Mouse (Mus musculus): ENCODE data around the gene Ptpdc1.
A peak's percentile ranks its signal among the peaks of the same experiment; 100 is the strongest.

Gene Ptpdc1

GRCm38 (mm10) chr13:48655637-48656036 lies 30.2 kb upstream of the Ptpdc1 start:
- DNase-seq (ENCODE audit: low read depth, low spot score): peak; percentile 73

- peak; percentile 61 for DNase-seq (ENCODE audit: low read depth, low spot score)
Measured at GRCm38 (mm10) chr13:48653788-48654770, 28.6 kb upstream of the Ptpdc1 start.

GRCm38 (mm10) chr13:48651132-48652065 lies 25.9 kb upstream of the Ptpdc1 start:
- no peak for DNase-seq (ENCODE audit: low read depth, low spot score)

- DNase-seq (ENCODE audit: low read depth, low spot score): no peak
Measured at GRCm38 (mm10) chr13:48650615-48651014, 25.2 kb upstream of the Ptpdc1 start.

GRCm38 (mm10) chr13:48646696-48647095 lies 21.2 kb upstream of the Ptpdc1 start:
- no peak for DNase-seq (ENCODE audit: low read depth, low spot score)

- no peak for DNase-seq (ENCODE audit: low read depth, low spot score)
Measured at GRCm38 (mm10) chr13:48643991-48644390, 18.5 kb upstream of the Ptpdc1 start.

- DNase-seq (ENCODE audit: low read depth, low spot score): no peak
Measured at GRCm38 (mm10) chr13:48643072-48643471, 17.6 kb upstream of the Ptpdc1 start.

GRCm38 (mm10) chr13:48639570-48639969 lies 14.1 kb upstream of the Ptpdc1 start:
- no peak for DNase-seq (ENCODE audit: low read depth, low spot score)

GRCm38 (mm10) chr13:48637706-48638105 lies 12.2 kb upstream of the Ptpdc1 start:
- no peak for DNase-seq (ENCODE audit: low read depth, low spot score)

- DNase-seq (ENCODE audit: low read depth, low spot score): no peak
Measured at GRCm38 (mm10) chr13:48631691-48632090, 6.2 kb upstream of the Ptpdc1 start.

GRCm38 (mm10) chr13:48624968-48625398 lies 481 bp downstream of the Ptpdc1 start:
- DNase-seq (ENCODE audit: low read depth, low spot score): no peak

- no peak for DNase-seq (ENCODE audit: low read depth, low spot score)
Measured at GRCm38 (mm10) chr13:48618890-48619289, 6.6 kb downstream of the Ptpdc1 start.

- no peak for DNase-seq (ENCODE audit: low read depth, low spot score)
Measured at GRCm38 (mm10) chr13:48617774-48618173, 7.7 kb downstream of the Ptpdc1 start.

- DNase-seq (ENCODE audit: low read depth, low spot score): no peak
Measured at GRCm38 (mm10) chr13:48614525-48614924, 10.9 kb downstream of the Ptpdc1 start.

GRCm38 (mm10) chr13:48609106-48609505 lies 16.4 kb downstream of the Ptpdc1 start:
- DNase-seq (ENCODE audit: low read depth, low spot score): no peak

GRCm38 (mm10) chr13:48604591-48604990 lies 20.9 kb downstream of the Ptpdc1 start:
- DNase-seq (ENCODE audit: low read depth, low spot score): no peak

- DNase-seq (ENCODE audit: low read depth, low spot score): no peak
Measured at GRCm38 (mm10) chr13:48603296-48603695, 22.2 kb downstream of the Ptpdc1 start.

GRCm38 (mm10) chr13:48594605-48595004 lies 30.9 kb downstream of the Ptpdc1 start:
- DNase-seq (ENCODE audit: low read depth, low spot score): no peak

- DNase-seq (ENCODE audit: low read depth, low spot score): no peak
Measured at GRCm38 (mm10) chr13:48594031-48594430, 31.4 kb downstream of the Ptpdc1 start.

GRCm38 (mm10) chr13:48593181-48593580 lies 32.3 kb downstream of the Ptpdc1 start:
- DNase-seq (ENCODE audit: low read depth, low spot score): no peak

GRCm38 (mm10) chr13:48590743-48591142 lies 34.7 kb downstream of the Ptpdc1 start:
- no peak for DNase-seq (ENCODE audit: low read depth, low spot score)

GRCm38 (mm10) chr13:48587354-48587753 lies 38.1 kb downstream of the Ptpdc1 start:
- DNase-seq (ENCODE audit: low read depth, low spot score): no peak
